Mouse (Mus musculus) neural tube, embryonic 13.5 days (tissue): ENCODE measurements around the gene Igfbp2. TPM values are rescaled to one million over a fixed set of nuclear protein-coding genes. Genes with fewer than 3 reads are reported as not detected.
A peak's percentile ranks its signal among the peaks of the same experiment; 100 is the strongest.

ENCODE experiments used
- ATAC-seq: fragments of 200-750 bp; cut with Nextera tagmentation; 2 replicates; pipeline ENCODE4 v1.8.0; 2017; ENCODE audit warnings: low read depth, mild to moderate bottlenecking, moderate TSS enrichment, moderate library complexity
- H3K27ac ChIP-seq: fragments of 300-500 bp; sonication (generic); replicated peaks from 2 replicates; pipeline ENCODE4 v1.5.1; 2015; ENCODE audit warnings: moderate library complexity, mild to moderate bottlenecking, inconsistent platforms
- H3K27me3 ChIP-seq: fragments of 300-500 bp; sonication (generic); 2 replicates; pipeline ENCODE4 v1.6.1; 2015; ENCODE audit warnings: mild to moderate bottlenecking, inconsistent platforms
- H3K36me3 ChIP-seq: fragments of 300-500 bp; sonication (generic); 2 replicates; pipeline ENCODE4 v1.6.1; 2015; ENCODE audit warnings: mild to moderate bottlenecking, inconsistent platforms
- H3K4me1 ChIP-seq: fragments of 300-500 bp; sonication (generic); replicated peaks from 2 replicates; pipeline ENCODE4 v1.6.1; 2015; ENCODE audit warnings: inconsistent platforms
- H3K4me2 ChIP-seq: fragments of 300-500 bp; sonication (generic); 2 replicates; pipeline ENCODE4 v1.6.1; 2015; ENCODE audit warnings: inconsistent platforms, mild to moderate bottlenecking, moderate library complexity
- H3K4me3 ChIP-seq: fragments of 300-500 bp; sonication (generic); 2 replicates; pipeline ENCODE4 v1.5.1; 2015; ENCODE audit warnings: mild to moderate bottlenecking, inconsistent platforms
- H3K9ac ChIP-seq: fragments of 300-500 bp; sonication (generic); 2 replicates; pipeline ENCODE4 v1.6.1; 2015; ENCODE audit warnings: moderate library complexity, mild to moderate bottlenecking, inconsistent platforms
- H3K9me3 ChIP-seq: fragments of 300-500 bp; sonication (generic); 2 replicates; pipeline ENCODE4 v1.6.1; 2016; ENCODE audit warnings: inconsistent platforms
- WGBS: fragments of 180-500 bp; shearing (Covaris S2); methylation state at CpG from one replicate; pipeline ENCODE4 v1.1.7; 2015; 5-methylcytosine and 5-hydroxymethylcytosine counted together
- polyA plus RNA-seq: library from polyadenylated mRNA; unstranded; fragments of >200 nt; fragmentation: Nextera tagmentation; extraction: Ambion mirVana; gene quantifications from 2 replicates; pipeline ENCODE4 v1.2.1, GENCODE M21; 2015

Igfbp2 gene
- polyA plus RNA-seq = 337 and 391 TPM in 2 replicates

DNA sequence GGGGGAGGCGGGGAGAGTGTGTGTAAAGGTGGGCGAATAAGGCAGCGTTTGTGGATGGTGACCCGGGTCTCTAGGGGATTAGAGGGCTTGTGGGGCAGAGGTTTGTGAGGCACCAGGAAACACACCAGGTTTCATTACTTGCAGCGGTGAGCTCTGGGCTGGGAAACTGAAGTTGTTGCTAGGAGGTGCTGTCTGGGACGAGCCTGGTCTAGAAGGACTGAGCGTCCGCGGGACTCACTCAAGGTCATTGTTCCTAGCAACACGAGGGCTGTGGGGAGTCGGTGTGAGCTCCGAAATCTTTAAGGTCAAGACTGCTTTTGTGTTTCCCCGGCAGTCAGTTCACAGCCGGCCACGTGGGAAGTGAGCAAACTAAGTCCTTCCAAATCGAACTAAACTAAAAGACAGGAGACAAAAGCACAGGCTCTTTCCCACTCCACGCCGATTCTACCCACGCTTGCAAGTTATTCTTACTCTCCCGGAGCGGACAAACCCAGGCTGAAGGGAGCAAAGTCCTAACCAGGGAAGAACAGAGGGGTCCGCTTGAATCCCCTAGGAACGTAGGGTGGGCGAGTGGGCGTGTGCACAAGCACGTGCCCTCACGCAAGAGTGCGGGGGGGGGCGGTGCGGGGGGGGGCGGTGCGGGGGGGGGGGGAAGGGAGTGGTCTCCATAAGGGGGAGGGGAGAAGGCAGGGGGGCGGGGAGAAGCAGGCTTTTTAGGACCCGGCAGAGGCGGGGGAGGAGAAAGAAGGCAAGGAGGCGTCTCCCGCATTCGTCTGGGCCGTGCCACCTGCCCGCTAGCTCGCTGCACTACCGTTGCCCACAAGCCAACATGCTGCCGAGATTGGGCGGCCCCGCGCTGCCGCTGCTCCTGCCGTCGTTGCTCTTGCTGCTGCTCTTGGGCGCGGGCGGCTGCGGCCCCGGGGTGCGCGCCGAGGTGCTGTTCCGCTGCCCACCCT lies at the start of gene Igfbp2:
Gene Igfbp2 (plus strand): TSS at position 753 of the 956 bp plus-strand sequence.
- peak within 1 kb of the TSS; percentile 68 for H3K4me3 ChIP-seq
- under 1% methylated on average over 50 of the region's 58 CpGs for WGBS

GRCm38 (mm10) chr1:72778789-72779188 lies 45.5 kb upstream of the Igfbp2 start:
- H3K4me2 ChIP-seq = no peak overlapping the region
- H3K4me1 ChIP-seq = 0 out of 2 replicates have a peak, but pooled peaks cover 5% of the 10 kb centered on the region
- 32% methylated on average over 6 of the region's 6 CpGs for WGBS
- H3K27ac ChIP-seq = no peak overlapping the region
- H3K36me3 ChIP-seq = no peaks in the 10 kb centered on the region
- H3K9ac ChIP-seq = no peak overlapping the region
- ATAC-seq = no peak
- H3K27me3 ChIP-seq = no peaks in the 10 kb centered on the region
- H3K4me3 ChIP-seq = no peak overlapping the region
- no peaks in the 10 kb centered on the region for H3K9me3 ChIP-seq

More for the DNA sequence above, at the start of gene Igfbp2:
- peak within 1 kb of the TSS; percentile 86 for H3K9ac ChIP-seq
- no peaks in the 10 kb centered on the region for H3K9me3 ChIP-seq
- no peaks in the 10 kb centered on the region for H3K36me3 ChIP-seq
- ATAC-seq = peak; percentile 63
- peaks cover 45% of the 10 kb centered on the region for H3K4me1 ChIP-seq
- H3K27ac ChIP-seq = peak within 1 kb of the TSS; percentile 92
- peak within 1 kb of the TSS; percentile 94 for H3K4me2 ChIP-seq
- peaks cover 3% of the 10 kb centered on the region; the same call in 1 of the 2 replicates for H3K27me3 ChIP-seq

GRCm38 (mm10) chr1:72780720-72781119 lies 43.6 kb upstream of the Igfbp2 start:
- no peaks in the 10 kb centered on the region for H3K9me3 ChIP-seq
- no peak overlapping the region for H3K9ac ChIP-seq
- H3K27ac ChIP-seq = no peak overlapping the region
- 0 out of 2 replicates have a peak, but pooled peaks cover 7% of the 10 kb centered on the region for H3K4me1 ChIP-seq
- H3K27me3 ChIP-seq = no peaks in the 10 kb centered on the region
- H3K36me3 ChIP-seq = no peaks in the 10 kb centered on the region
- 57% methylated on average over 7 of the region's 7 CpGs for WGBS
- no peak overlapping the region for H3K4me3 ChIP-seq
- no peak overlapping the region for H3K4me2 ChIP-seq
- no peak for ATAC-seq

DNA sequence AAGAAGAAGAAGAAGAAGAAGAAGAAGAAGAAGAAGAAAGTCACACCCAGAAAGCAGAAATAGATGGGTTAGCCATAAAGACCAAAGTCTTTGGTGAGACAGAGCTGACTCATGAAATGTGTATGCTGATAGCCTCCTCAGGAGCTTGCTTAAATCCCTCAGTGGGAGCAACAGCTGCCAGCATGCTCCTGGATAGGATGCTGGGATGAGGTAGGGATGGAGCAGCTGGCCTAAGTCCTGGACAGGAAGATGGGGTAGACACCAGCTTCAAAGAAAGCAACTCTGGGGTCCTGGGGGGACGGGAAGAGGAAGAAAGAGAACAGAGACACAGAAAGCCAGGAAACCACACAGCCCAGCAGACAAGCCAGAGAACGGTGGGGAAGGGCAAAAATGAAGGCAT lies 41.0 kb upstream of the Igfbp2 start:
- 0 out of 2 replicates have a peak, but pooled peaks cover 7% of the 10 kb centered on the region for H3K4me1 ChIP-seq
- 69% methylated on average over 2 of the region's 2 CpGs for WGBS
- H3K27me3 ChIP-seq = no peaks in the 10 kb centered on the region
- no peaks in the 10 kb centered on the region for H3K9me3 ChIP-seq
- no peak overlapping the region for H3K4me3 ChIP-seq
- H3K27ac ChIP-seq = no peak overlapping the region
- no peak overlapping the region for H3K9ac ChIP-seq
- H3K4me2 ChIP-seq = no peak overlapping the region
- no peak for ATAC-seq
- H3K36me3 ChIP-seq = no peaks in the 10 kb centered on the region

DNA sequence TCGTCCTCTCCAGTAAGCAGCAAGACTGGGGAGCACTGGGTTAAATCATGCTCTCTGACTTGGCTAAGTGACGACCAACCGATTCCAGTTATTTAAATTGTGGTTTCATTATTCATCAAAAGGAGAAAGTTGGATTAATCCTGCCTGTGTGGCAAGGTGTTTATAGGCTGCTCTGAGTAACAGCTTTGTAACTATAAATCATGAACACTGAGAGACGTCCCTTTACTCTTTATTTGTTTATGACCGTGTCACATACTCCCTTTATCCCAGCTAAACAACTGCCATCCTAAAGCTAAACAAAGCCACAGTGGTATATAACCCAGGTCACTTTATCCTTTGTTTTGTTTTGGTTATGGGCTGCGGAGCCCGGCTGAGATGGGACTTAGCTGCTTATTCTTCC lies 40.3 kb upstream of the Igfbp2 start:
- no peaks in the 10 kb centered on the region for H3K27me3 ChIP-seq
- no peaks in the 10 kb centered on the region for H3K9me3 ChIP-seq
- no peak overlapping the region for H3K4me3 ChIP-seq
- H3K4me2 ChIP-seq = no peak overlapping the region
- no peak overlapping the region for H3K27ac ChIP-seq
- H3K36me3 ChIP-seq = no peaks in the 10 kb centered on the region
- H3K4me1 ChIP-seq = 0 out of 2 replicates have a peak, but pooled peaks cover 7% of the 10 kb centered on the region
- no peak for ATAC-seq
- WGBS = 4% methylated on average over 7 of the region's 7 CpGs
- H3K9ac ChIP-seq = no peak overlapping the region

- Histone ChIP-seq H3K27ac (no peak overlapping the region), H3K9me3 (no peaks in the 10 kb centered on the region), H3K27me3 (no peaks in the 10 kb centered on the region), H3K4me3 (no peak overlapping the region), H3K9ac (no peak overlapping the region), H3K36me3 (no peaks in the 10 kb centered on the region), H3K4me1 (no peaks in the 10 kb centered on the region), H3K4me2 (no peak overlapping the region)
- WGBS = 48% methylated on average over 3 of the region's 3 CpGs
- no peak for ATAC-seq
Observed at GRCm38 (mm10) chr1:72790670-72791069, 33.6 kb upstream of the Igfbp2 start.

DNA sequence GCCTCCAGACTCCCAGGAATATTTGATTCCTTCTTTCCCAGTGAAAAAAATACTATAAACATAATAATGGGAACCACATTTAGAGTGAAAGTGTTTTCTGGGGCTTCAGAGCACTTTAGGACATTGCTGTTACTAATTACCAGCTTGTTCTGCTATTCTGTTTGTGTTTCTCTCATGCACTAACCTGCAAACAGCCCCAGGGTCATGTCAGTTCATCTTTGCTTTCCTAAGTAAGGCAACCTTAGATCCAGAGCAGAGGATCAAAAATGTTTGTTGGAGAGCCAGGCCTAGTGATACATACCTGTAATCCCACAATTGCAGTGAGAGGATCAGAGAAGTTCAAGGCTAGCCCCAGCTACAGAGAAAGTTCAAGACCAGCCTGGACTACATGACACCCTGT lies 32.6 kb upstream of the Igfbp2 start:
- H3K4me2 ChIP-seq = no peak overlapping the region
- H3K9me3 ChIP-seq = no peaks in the 10 kb centered on the region
- H3K4me1 ChIP-seq = no peaks in the 10 kb centered on the region
- no peak overlapping the region for H3K4me3 ChIP-seq
- H3K27me3 ChIP-seq = no peaks in the 10 kb centered on the region
- H3K9ac ChIP-seq = no peak overlapping the region
- no peak overlapping the region for H3K27ac ChIP-seq
- no peaks in the 10 kb centered on the region for H3K36me3 ChIP-seq
- no peak for ATAC-seq

GRCm38 (mm10) chr1:72792262-72792661 lies 32.0 kb upstream of the Igfbp2 start:
- 53% methylated on average over 1 of the region's 1 CpGs for WGBS
- Histone ChIP-seq H3K27ac (no peak overlapping the region), H3K9me3 (no peaks in the 10 kb centered on the region), H3K27me3 (no peaks in the 10 kb centered on the region), H3K4me2 (no peak overlapping the region), H3K36me3 (no peaks in the 10 kb centered on the region), H3K9ac (no peak overlapping the region), H3K4me1 (no peaks in the 10 kb centered on the region), H3K4me3 (no peak overlapping the region)
- no peak for ATAC-seq

GRCm38 (mm10) chr1:72793230-72793629 lies 31.1 kb upstream of the Igfbp2 start:
- no peak overlapping the region for H3K4me2 ChIP-seq
- ATAC-seq = no peak
- H3K4me1 ChIP-seq = no peaks in the 10 kb centered on the region
- no peak overlapping the region for H3K9ac ChIP-seq
- no peaks in the 10 kb centered on the region for H3K27me3 ChIP-seq
- H3K9me3 ChIP-seq = no peaks in the 10 kb centered on the region
- H3K36me3 ChIP-seq = no peaks in the 10 kb centered on the region
- H3K4me3 ChIP-seq = no peak overlapping the region
- no peak overlapping the region for H3K27ac ChIP-seq

- Histone ChIP-seq H3K4me1 (no peaks in the 10 kb centered on the region), H3K9ac (no peak overlapping the region), H3K9me3 (no peaks in the 10 kb centered on the region), H3K4me2 (no peak overlapping the region), H3K4me3 (no peak overlapping the region), H3K36me3 (no peaks in the 10 kb centered on the region), H3K27ac (no peak overlapping the region), H3K27me3 (no peaks in the 10 kb centered on the region)
- no peak for ATAC-seq
- 85% methylated on average over 2 of the region's 2 CpGs for WGBS
Observed at GRCm38 (mm10) chr1:72796128-72796527, 28.2 kb upstream of the Igfbp2 start.

DNA sequence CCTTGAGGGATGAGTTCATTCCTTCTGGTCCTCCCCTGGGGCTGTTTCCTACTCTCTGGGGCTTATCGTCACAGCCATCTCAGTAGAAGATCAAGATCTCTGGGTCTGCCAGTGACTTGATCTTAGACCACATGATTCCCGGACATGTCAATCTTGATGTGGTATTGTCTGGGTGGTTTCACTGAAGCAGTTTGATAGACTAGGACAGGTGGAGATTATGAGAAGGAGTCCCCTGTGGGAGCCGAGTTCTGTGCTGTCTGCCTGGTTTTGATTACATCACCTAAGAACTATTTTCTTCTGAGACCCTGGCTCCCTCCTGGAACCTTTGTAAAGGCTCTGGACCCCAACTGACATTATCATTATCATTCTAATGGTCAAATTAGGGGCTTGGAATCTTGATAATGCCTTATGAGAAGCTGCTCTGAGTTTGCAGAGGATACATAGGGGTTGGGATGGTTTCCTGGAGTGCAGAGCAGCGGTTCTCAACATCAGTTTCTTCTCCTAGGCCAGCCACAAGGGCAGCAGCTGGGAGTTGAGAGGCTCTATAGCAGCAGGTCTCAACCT lies 27.1 kb upstream of the Igfbp2 start:
- H3K36me3 ChIP-seq = no peaks in the 10 kb centered on the region
- ATAC-seq = no peak
- 80% methylated on average over 4 of the region's 4 CpGs for WGBS
- H3K4me1 ChIP-seq = no peaks in the 10 kb centered on the region
- no peak overlapping the region for H3K9ac ChIP-seq
- no peak overlapping the region for H3K27ac ChIP-seq
- no peak overlapping the region for H3K4me3 ChIP-seq
- no peak overlapping the region for H3K4me2 ChIP-seq
- H3K9me3 ChIP-seq = no peaks in the 10 kb centered on the region
- H3K27me3 ChIP-seq = no peaks in the 10 kb centered on the region

DNA sequence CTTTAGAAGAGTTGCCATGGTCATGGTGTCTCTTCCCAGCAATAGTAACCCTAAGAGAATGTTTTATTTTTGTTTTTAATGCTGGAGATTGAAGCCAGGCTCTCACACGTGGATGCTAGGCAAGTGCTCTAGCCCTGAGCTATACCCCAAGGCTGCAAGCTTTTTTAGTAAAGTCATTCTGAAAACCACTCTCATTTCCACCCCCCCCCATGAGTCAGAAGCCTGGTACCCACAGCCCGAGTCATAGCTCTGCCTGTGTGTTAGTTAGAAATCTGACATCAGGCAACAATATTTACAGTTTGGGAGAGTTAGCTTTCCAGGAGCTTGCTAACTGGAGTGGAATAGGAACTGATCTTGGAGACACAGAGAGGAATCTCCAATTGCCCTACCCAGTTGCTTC lies 25.9 kb upstream of the Igfbp2 start:
- Histone ChIP-seq H3K9me3 (no peaks in the 10 kb centered on the region), H3K4me3 (no peak overlapping the region), H3K27ac (no peak overlapping the region), H3K9ac (no peak overlapping the region), H3K36me3 (no peaks in the 10 kb centered on the region), H3K4me1 (0 out of 2 replicates have a peak, but pooled peaks cover under 1% of the 10 kb centered on the region), H3K4me2 (no peak overlapping the region), H3K27me3 (no peaks in the 10 kb centered on the region)
- WGBS = 85% methylated on average over 2 of the region's 2 CpGs
- no peak for ATAC-seq
